Mouse (Mus musculus) gastrocnemius, adult 18-20 months (tissue): Measurements from ENCODE around the gene Susd6. TPM values are rescaled to one million over a fixed set of nuclear protein-coding genes. Genes with fewer than 3 reads are reported as not detected.

Experiments
- DNase-seq: peaks from one replicate; pipeline ENCODE4 v3.0.0; 2021; ENCODE audit warnings: low spot score
- total RNA-seq, 2 experiments: library from RNA; stranded (reverse); gene quantifications; 2 replicates each; pipeline ENCODE4 v1.2.3; 2021

Susd6 gene
- total RNA-seq, 2 experiments from 2014 or later: 39.3 to 43.9 TPM

DNA sequence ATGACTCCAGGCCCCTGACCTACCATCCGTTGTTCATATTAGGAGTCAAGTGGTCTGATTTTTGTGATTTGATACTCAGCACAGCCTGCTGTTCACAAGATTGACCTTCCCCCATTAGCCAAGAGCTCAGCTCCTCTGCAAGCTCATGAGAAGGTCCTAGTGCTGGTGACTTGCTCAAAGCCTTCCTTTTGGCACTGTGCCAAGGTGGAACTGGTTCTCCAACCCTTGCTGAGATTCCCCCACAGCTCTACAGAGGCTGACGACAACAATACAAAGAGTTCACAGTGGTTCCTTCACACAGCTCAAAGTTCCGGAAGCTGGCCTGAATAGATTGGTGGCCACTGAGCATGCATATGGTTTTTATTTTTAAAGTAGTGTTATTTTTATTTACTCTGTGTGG lies 133.9 kb downstream of the Susd6 start:
- no peak for DNase-seq

DNA sequence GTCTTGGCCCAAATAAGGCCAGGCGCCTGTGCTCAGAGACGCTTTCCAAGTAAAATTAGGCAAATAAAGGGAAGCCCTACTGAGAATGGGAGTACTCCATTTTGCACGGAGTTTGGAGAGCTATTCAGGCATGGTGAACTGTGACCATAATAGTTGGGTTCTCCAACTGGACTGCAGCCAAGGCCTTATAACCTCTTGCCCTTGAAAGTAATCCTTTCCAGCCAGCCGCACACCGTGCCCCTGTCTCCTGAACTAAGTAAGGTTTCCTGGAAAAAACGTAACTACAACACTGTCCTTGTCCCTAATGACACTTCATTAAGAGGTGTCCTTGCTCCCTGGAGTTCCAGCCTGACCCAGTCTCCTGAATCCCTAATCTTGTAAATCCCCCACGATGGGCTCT lies 135.6 kb downstream of the Susd6 start:
- DNase-seq: no peak

DNA sequence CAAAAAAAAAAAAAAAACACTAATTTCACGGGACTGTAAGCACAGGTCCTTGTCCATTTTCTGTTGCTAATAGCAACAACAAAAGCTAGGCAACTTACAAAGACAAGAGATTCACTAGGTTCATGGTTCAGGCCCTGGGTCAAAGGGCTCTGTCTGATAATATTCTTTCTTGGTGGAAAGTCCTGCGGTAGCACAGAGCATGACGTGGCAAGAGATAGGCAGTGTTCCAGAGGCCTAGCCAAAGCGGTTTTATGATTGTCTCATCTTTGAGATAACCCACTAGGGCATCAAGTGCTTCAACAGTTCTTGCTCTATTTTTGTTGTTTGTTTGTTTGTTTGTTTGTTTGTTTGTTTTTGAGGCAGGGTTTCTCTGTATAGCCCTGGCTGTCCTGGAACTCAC lies 136.2 kb downstream of the Susd6 start:
- DNase-seq: no peak

DNA sequence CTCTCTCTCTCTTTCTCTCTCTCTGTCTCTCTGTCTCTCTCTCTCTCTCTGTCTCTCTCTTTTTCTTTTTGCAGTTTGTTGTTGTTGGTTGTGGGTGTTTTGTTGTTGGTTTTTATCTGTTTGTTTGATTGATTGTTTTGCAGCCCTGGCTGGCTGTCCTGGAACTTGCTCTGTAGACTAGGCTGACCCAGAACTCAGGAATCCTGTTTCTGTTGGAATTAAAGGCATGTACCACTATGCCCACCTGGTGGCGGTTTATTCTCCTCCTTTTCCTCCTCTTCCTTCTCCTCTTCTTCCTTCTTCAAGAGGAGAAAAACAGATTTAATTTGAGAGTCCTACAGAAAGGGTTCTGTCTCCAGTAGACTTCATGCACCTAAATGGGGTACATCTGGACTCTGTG lies 137.2 kb downstream of the Susd6 start:
- DNase-seq: no peak

DNA sequence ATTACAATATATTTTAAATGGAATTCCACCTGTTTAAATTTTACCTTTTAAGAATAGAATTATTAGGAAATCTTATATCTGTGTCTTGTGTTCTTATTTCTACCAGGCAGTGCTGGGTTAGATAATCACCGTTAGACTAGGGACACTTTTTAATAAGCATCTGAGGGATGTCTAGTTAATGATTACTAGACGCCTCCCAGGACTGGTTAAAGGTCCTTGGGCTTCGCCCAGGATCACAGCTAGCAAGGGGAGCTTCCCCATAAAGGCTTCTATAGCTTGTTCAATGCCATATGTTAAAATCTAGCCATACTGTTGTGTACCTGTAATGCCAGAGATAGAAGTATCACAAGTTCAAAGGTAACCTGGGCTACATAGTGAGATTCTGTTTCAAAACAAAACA lies 138.6 kb downstream of the Susd6 start:
- no peak for DNase-seq

DNA sequence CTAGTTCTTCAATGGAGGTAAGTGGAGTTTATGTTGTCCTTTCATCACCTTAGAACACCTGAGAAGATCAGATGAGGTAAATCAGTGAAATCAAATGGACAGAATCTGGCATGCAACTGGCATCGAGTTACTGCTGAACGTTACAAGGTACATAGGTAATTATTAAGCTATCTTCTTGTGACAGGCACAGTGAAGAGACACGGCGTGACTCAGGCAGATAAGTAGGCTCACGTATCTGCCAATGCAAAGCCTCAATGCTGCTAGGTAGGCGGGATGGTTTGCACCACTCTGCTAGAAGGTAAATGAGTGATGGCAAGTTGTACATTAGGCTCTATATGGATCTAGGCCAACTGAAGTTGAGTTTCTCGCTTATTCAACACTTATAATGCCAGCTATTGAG lies 139.8 kb downstream of the Susd6 start:
- DNase-seq: no peak

Other genes with a start within 250 kb of the Susd6 start
- gene Slc39a9, start 146.6 kb upstream of the Susd6 start, total RNA-seq: 1 to 10 TPM; 6.9 to 8.3 TPM
- gene Erh, start 146.2 kb upstream of the Susd6 start, total RNA-seq: 10 to 100 TPM; 14.7 to 18.2 TPM
- gene Plekhd1, start 97.9 kb upstream of the Susd6 start, total RNA-seq: under 1 TPM; 0.46 to 0.66 TPM
- not detected for gene Ccdc177, start 29.8 kb upstream of the Susd6 start, total RNA-seq
- gene Srsf5, start 155.0 kb downstream of the Susd6 start, total RNA-seq: 10 to 100 TPM; 83.3 to 89.2 TPM
- gene Slc10a1, start 178.2 kb downstream of the Susd6 start, total RNA-seq: under 1 TPM in 1 of 2 experiments, not detected in 1; 0.21 TPM
- gene Smoc1, start 236.3 kb downstream of the Susd6 start, total RNA-seq: 1 to 10 TPM; 1.2 to 2.3 TPM